Mouse (Mus musculus): ENCODE data around the gene Wfdc1.

Wfdc1 gene

GRCm38 (mm10) chr8:119736348-119736917, 70.3 kb downstream of the Wfdc1 start:
- DNase-seq (ENCODE audit: low read depth, low spot score), result no peak

GRCm38 (mm10) chr8:119737093-119737900, 71.1 kb downstream of the Wfdc1 start:
- DNase-seq (ENCODE audit: low read depth, low spot score), result no peak
